Mouse (Mus musculus) kidney, adult 18-20 months (tissue): ENCODE data around the gene Ppargc1a.

Source experiments
- DNase-seq: peaks from one replicate; pipeline ENCODE4 v3.0.0; 2021

The Ppargc1a gene

DNA sequence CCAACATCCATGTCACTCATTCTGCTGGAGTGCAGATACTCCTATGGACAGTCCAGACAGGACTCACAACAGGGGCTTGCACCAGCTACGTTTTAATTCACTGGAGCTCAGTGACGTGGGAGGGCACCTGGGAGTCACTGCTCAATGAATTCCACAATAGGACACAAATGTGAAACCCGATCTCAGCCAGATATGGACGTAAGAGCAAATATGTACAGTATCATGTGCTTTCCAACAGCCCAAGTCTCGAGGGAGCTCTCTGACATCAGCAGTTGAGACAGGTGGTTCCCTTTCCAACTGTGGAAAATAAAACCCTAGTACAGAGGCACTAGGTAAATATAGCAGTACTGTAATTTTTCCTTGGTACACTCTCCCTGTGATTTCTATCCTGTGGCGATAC, at the start of gene Ppargc1a:
Ppargc1a (minus strand) TSS at position 68 of the 400 bp plus-strand sequence.
- DNase-seq = no peak

DNA sequence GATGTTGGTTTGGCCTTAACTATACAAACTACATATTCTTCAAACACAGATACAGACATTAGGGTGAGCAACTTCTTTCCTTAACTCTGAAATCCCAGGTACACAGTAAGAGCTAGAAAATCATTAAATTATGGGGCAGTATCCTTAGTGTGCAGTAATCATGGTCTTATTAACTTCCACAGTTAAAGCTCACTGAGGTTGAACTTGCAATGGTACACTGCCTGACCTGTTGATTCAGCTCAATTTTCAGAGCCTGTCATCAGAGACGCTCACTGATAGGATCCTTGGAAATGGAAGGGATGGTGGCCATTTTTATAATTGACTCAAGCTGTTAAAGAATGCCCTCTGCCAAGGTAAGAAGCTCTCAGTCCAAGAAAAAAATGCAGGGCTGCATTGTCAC, 49.4 kb upstream of the Ppargc1a start:
- DNase-seq = no peak

DNA sequence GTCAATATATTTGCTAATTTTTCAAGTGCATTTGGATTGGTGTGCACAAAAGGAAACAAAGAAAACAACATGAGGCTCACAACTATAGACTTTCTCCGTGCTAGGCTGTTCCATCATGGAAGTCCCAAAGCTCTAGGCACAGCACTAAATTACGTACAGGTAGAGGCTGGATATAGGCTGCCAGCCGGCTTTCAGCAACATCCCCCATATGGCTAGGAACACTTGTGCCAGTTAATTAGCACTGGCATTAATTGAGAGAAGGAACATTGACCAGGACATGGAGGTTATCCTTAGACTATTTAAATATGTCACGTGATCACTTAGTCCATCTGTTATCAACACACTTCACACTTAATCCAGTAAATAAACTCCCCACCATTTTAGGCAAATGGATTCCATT, 44.5 kb upstream of the Ppargc1a start:
- DNase-seq = no peak

DNA sequence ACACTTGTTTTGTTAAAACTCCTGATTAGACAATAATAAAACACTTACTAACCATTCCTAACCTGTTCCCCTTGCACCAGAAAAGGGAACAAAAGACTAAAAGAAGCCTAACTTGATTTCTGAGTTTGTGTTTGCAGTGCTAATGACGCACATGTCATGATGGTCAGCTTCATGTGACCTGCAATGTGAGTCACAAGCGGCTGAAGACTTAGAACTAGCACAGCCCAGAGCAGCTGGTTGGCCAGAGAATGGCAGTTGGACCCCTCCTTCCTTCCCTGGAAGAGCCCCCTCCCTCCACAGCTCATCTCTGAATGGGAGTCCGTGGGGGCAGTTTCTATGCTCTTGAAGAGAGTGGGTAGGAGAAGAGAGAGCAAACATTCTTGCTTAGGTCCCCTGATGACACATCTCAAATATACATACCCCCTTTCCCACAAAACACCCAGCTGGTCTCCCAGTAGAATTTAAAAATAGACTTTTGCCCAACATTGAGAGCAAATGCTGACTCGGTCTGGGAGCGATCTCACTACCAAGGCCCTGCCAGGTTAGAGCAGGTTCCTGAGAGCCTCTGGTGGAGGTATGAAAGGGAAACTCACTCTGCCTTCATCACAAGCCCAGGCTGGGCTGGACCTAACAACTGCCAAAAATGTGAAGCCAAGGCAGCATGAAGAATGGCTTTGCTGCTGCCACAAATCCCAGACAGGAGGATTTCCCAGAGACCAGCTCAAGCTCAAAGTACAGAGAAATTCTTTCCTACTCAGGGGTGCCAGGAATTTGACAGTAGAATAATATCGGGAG, 40.4 kb upstream of the Ppargc1a start:
- peak; percentile 25 for DNase-seq

DNA sequence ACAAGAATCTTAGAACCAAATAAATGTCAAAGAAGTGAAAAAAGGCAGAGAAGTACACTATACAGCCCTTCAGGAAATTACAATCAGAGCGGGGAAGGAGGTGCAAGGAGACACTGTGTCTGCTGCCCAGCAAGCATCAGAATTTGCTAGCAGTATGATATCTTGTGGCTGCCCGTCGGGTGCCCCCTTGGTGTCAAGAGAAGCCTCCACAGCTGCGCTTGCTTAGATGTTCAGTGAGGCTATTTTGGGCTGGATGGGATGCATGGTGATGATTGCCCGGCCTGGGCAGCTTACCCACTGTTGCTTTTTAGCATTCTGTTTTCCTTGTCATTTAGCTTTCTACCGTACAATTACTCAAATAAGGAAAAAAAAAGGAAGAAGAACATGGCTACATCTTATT, 32.0 kb upstream of the Ppargc1a start:
- no peak for DNase-seq

DNA sequence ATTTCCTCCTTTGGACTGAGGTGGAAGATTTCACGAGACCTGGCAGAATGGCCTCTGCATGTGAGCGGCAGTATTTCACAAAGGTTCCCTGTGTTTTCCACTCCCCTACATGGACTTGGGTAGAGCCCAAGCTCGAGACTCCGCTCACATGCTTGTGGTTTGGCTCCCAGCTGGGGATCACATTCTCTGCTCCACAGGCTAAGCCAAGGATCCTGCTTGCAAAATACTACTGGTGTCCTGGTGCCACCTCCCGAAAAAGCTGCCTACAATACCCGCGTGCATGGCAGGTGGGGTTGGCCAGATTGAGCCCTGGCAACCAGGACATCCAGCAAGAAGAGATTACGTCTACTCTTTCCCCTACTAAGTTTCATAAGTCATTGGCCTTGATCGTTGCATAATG, 28.1 kb upstream of the Ppargc1a start:
- DNase-seq = peak; percentile 18

DNA sequence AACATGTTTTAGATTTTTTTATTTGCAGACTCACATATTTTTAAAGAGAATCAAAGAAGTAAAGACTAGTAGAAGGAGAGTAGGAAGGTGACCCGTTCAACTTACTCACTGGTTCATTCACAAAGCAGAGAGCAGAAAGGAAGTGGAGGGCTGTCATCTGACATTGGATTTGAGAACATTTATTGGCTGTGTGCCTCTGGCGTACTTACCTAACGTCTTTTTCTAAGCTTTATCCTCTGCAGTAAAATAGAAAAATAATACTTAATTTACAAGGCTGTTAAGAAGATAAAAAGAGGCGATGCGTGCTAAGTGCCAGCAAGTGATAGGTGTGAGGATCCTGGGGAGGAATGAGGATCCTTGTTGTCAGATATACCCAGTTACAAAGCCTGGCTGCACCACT, 24.7 kb upstream of the Ppargc1a start:
- peak; percentile 33 for DNase-seq

DNA sequence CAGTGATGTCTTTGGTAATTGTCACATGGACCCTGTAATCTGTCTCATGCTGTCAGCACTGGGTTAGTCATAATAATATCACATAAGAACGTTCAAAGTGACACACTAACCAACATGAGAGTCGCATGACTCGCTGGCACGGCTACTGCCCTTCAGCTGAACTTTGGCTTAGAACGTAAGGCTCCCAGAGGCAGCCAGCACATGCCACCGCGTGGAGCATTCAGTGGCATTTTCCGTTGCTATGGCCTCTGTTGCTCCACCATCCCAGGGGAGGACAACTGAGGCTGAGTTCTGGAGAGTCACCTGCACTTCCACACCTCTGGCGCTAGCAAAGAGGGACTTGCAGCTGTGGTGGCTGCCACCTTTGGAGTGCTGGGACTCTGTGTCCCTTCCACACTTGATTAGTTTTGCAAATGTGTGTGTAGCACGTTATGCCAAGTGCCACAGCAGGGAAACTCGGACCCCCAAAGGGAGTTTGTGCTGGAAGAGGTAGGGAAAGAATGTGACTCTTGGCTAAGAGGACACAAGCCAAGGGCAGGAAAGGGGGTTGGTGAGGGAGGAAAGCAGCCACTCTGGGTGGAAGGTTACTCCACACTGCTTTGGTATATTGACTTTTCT, 24.1 kb upstream of the Ppargc1a start:
- DNase-seq = peak; percentile 82

DNA sequence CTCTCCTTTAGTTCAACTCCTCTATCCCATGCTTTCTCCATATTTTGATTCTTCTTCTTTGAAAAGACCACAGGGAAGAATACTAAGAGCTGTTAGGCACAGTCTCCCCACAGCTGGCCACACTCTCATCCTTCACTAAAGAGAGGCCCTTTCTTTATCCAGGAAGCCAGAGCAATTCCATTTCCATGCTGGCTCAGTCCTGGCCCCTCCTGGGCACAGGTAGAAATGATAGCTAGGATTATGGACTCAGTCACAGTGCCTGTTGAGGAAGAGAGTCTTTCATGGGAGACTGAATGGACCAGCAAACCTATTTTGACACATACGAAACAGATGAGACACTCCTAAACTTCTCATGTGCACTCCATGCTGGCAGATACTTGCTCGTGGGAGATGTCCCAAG, 18.7 kb upstream of the Ppargc1a start:
- peak; percentile 13 for DNase-seq

DNA sequence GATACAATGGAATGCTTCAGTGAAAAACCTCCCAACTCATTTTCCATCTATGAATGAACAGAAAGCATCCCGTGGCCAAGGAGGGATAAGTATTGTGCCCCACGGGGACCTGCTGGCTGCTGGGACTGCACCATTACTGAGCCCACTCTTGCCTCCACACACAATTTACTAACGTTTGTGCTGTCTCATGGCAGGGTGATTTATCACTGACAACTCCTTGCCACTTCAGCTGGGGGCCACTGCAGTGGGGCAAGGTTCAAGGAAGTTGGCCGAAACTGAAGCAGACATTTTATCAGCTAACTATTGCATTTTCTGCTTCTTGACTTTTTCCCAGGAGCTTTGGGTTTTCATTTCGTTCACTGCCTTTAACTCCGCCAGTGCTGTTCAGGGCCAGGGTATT, 17.5 kb upstream of the Ppargc1a start:
- peak; percentile 29 for DNase-seq

DNA sequence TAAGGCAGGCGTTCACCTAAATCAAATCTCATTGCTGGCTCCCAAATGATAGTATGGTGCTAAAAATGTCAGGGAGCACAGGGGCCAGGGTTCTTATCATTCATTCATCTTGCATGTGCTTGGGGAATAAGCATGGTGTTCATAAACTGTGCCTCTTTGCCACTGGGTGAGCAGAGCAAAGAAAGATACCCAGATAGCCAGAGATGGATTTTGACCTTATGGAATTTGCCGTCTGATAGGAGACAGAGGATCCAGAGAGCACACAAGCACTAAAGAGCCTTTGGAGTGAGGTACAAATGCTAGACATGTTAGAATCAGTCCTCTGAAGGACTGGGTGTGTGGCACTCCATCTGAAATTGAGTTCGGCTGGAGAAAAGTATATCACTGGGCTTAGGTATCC, 16.7 kb upstream of the Ppargc1a start:
- peak; percentile 11 for DNase-seq

DNA sequence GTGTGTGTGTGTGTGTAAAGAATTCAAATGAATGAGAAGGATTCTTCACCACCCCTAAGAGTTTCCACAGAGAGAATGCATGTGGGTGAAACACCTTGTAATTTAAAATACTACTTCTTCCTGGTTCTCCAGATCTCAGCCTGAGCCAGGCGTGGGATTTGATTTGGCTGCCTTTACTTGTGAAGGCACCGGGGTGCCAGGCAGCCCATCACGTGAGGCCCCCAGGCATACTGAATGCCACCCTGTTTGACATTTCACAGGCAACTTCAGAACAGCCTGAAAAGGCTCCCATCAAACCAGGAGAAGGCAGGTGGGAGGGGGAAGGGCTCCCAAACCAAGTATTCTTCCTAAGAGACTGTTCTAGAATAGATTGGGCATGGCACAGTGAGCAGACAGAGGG, 16.1 kb upstream of the Ppargc1a start:
- peak; percentile 71 for DNase-seq

DNA sequence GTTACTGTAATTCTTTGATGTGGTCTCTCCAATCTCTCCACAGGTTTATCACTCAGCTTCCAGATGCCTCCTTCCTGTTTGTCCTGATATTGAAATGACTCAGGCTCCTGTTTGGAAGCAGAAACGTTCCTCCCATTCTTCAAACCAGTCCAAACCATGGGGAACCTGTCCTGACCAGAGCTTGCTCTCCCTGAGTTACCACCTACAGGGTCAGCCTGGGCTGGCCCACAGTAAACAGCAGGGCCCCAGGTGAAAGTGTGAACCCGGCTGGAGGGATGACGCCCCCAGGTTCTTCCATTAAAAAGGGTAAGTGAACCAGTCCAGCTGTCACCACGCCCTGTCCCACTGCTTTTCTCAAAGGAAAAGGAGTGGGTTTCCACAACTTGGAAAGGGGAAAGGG, 15.5 kb upstream of the Ppargc1a start:
- peak; percentile 45 for DNase-seq

DNA sequence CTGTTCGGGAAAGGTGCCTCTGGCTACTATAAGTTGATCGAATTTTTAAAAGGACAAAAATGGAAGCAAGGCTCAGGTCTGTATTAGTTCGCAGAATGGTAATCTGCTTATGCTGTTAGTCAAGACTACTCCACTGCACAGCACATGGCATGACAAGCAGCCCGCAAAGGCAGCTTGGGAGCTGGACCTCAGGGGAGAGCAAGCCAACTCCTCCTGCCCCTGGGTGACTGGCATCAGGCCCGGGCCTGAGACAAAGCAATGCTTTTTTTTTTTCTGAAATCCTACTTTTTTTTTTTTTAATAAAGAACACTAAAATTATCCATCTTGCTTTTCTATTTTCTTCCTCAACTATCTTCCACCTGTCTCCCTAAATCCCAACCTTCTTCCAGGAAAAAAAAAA, 15.1 kb upstream of the Ppargc1a start:
- peak; percentile 46 for DNase-seq

DNA sequence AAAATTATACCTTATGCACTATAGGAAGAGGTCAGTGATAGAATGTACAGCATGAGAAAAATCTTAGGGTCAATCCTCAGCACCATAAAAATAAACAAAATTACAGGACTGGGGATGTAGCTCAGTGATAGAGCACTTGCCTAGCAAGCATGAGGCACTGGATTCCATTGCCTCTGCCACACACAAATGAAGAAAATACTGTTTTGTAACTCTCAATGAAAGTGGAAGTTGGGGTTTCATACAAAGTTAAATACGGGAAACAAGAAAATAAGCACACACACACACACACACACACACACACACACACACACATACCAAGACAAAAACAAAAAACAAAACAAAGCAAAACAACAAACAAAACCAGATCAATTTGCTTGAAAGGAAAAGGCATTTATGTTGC, 10.1 kb upstream of the Ppargc1a start:
- no peak for DNase-seq

DNA sequence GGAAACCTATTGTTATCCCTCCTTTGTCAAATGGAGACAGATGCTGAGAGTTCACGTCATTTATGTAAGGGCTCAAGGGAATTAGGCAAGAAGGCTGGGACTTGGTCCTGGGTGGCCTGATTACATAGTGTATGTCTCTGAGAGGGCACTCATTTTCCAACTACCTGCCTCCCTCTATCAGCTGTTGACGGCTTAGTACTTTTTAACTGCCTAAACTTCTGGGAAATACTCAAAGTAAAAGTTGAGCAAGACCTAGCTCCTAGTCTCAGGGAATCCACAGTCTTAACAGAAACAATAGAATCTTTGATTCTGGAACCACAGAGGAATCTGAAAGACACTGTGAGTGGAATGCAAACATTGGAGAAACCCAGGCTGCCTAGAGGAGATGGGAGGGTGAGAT, 6.2 kb upstream of the Ppargc1a start:
- no peak for DNase-seq

DNA sequence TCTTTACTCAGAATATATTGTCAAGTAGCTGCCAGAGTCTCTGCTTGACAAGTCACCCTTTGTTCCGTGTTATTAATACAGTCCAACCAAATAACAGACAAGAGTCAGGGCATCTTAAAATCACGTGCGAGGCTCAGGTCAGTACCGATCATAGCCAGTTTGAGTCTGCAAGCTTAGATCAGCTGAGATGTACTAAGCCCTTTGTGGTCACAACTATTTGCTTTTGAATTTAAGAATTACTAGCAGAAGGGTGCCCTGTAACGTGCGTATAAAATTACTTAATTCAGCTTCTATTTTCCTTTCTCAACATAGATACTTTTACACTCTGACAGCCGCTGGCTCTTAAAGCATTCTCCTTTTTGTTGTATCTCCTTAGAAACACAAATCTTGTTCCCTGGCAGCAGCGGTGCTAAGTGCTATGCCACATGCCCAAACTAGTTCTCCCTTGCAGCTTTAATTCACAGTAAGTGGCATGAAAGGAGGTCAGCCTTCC, 718 bp upstream of the Ppargc1a start:
- no peak for DNase-seq

DNA sequence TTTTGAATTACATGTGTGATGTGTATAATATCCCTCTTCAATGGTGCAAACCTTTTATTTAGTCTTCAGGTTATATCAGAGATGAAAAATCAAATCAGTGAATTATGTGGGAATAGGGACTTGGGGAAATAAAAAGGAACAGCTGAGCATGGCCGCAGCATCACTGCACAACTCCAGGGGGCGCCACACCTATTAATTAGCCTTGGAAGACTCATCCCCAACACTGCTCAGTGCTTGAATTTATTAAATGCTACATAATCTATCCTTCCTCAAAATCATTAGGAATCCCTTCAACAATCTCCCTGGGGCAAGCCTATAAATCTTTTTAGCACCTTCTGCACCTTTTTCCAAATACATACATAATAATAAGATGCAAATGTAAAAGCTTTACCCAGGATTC, 1.9 kb downstream of the Ppargc1a start:
- no peak for DNase-seq

DNA sequence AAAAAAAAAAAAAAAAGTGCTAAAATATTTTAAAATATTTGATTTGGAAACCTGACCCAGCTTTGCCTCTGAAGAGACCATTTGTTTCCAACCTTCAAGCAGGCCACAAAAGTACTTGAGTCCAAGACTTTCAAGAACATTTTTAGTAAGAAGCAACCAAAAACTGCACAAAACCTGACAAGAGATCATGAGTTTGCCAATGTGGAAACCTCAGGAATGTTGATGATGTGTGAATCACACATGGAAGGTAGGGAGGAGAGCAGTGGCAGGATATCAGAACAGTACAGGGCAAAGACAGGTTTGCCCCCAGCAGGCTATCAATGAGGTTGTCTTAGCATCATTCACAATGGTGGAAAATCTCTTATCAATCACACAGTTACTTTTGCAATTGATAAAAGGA, 2.5 kb downstream of the Ppargc1a start:
- no peak for DNase-seq

DNA sequence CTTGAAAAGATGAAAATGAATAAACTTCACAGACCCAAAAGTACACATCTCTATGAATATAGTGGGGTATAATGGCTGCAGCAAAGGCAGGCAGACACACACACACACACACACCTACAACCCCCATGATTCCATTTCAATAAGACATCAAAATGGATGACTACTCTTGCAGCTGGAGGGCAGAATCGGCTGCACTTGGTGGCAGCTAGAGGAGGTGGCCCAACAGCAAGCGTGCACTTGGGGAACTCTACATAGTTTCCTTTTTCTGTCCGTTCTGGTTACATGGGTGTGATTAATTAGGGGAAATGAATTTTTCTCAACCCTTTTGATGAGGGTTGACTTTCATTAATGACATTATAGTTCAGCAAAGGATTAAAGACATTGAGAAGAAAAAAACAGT, 4.0 kb downstream of the Ppargc1a start:
- no peak for DNase-seq

DNA sequence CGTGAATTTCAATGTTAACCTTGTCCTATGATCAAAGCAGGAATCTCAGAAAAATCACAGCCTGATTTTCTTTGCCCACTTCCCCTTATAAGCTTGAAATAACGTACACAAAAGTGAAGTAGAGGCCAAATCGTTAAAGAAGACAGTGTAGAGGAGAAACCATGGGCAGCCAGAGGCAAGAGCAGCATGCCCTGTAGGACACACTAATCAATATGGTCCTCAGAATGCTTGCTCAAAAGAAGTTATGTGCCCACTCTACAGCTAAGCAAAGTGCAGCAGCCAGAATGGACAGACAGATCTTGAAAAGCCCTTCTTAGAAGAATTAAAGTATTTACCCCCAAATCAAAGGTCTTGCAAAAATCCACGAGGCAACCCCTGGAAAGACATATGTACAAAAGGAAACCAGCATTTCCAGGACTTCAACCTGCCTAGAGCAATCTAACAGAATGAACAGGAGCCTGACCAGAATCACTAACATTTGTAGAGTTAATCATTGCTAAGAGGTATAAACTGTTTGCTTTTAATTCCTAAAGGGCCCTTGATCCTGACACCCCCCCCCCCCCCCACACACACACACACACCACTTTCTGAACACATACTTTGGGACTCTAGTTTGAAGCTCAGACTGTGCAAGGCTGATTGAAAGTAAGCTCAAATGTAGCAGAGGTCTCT, 9.8 kb downstream of the Ppargc1a start:
- DNase-seq = no peak

DNA sequence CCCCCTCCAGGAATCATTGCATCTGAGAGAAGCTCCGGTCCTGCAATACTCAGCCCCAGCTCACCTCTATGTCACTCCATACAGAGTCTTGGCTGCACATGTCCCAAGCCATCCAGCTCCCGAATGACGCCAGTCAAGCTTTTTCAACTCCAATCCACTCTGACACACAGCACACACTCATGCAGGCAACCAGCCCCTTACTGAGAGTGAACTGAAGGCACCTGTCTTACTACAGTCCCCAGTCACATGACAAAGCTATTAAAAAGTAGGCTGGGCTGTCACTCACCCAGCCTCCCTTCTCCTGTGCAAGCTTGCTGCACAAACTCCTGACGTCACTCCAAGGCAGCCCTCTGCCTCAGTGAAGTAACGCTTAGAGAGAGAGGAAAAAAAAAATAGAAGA, 13.9 kb downstream of the Ppargc1a start:
- DNase-seq = peak; percentile 84

DNA sequence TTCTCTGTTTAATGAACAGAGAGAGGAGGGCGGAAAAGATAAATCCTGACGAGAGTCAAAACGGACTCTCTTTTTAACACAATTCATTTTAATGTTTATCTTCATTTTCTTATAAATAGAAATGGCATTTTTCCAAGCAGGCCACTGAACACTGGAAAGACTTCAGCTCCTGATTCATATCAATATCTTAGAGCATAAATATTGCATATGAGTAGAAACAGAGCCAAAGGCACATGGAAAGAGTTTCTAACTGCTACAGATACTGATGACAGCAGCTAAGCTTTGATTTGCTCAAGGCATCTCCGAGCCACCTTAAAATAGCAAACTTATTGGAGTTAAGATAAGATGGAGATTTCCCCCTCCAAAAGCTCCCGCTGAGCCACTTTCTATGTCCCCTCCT, 14.3 kb downstream of the Ppargc1a start:
- DNase-seq = no peak

DNA sequence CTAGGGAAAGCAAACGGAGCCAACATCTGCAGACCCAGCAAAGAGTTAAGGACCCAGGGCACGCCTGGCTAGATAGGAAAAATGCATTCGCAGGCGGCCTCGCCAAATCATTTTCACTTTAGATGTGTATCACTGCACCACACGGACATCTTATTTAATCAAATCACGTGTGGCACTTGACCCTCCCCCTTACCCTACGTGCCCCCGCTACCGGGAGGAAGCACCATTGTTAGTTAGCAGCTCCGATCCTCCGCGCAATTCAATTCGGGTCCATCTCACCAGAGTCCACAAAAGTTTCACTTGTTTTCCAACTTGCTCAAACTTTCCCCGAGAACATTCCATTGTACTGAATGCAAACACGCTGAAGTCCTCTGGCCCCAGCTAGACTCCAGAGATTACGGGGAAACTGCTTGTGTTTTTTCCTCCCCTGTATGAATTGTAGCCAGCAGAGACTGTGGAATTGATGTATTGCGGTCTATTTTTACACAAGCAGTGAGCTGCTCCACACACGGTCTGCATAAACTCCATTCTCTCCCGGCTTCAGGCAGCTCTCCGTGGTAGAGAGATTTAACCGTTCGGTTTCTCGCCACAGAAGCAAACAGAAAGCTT, 14.9 kb downstream of the Ppargc1a start:
- peak; percentile 83 for DNase-seq
